Mouse (Mus musculus): ENCODE results near the gene Fbln5.

Fbln5 gene

GRCm38 (mm10) chr12:101818608-101819370 lies at the start of gene Fbln5:
Gene Fbln5 (minus strand): TSS chr12:101819055.
- peak; percentile 32 for DNase-seq (ENCODE audit: low spot score)

GRCm38 (mm10) chr12:101862286-101862964 lies 43.6 kb upstream of the Fbln5 start:
- no peak for DNase-seq (ENCODE audit: low spot score)

- no peak for DNase-seq (ENCODE audit: low spot score)
These were observed 41.4 kb upstream of the Fbln5 start for GRCm38 (mm10) chr12:101860256-101860655.

DNA sequence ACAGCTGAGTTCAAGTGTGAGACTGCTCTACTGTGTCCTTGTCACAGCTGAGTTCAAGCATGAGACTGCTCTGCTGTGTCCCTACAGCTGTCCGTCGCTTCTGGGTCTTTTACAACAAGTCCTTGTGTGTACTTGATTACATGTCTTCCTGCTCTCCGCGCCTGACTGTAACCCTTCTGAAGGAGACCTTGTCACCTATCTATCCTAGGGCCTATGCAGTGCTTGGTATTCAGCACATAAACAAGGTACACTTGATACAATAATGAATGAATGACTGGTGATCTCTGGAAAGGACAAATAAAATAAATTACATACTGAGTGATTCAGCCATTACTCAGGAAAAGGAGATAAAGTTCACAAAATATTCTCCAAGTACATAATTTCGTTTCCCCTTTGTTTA lies 39.2 kb upstream of the Fbln5 start:
- DNase-seq (ENCODE audit: low spot score) = no peak

GRCm38 (mm10) chr12:101854336-101854735 lies 35.5 kb upstream of the Fbln5 start:
- DNase-seq (ENCODE audit: low spot score) = no peak

DNA sequence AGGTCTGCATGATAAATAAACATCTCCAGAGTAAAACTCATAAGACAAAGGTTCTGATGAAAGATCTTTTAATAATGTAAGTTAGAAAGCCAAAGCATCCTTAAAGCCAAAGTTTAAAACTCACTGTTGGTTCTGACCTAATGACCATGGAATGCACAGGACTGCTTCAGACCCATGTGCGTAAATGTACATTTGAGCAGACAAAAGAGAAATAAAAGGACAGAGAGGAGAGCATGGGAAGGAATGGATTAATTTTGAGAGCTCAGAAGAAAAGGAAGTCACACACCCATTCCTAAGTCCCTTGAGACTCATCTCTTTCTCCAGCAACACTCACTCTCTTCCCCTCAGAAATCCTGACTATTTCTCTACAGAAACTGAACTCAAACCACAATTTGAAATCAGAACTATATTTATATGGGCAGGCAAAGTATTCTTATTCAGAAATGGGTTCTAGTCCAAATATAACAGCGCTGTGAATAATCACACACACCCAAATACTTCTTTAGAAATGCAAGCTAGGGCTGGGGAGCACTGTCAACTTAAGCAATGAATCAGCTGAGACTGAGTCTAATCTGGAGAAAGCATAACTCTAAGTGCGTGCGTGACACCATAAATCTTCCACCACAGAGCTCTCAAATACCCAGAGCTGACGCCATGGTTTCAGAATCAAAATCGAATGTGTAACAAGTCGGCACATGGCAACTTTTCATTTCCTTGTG lies 33.1 kb upstream of the Fbln5 start:
- no peak for DNase-seq (ENCODE audit: low spot score)

DNA sequence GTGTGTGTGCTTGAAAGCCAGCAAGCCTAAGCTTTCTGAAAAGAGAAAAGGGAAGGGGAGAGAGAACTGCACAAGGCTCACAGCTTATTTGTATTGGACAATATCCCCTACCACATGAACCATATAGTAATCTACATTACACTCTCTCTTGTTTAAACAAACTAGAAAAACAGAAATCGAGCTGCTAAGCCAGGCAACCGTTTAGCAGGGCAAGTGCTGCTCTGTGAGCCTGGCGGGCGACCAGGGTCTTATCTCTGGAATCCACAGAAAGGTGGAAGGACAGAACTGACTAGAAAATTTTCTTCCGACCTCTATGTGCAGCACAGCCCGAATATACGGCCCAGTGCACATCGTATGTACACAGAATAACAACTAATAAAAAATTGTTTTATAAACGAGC lies 32.5 kb upstream of the Fbln5 start:
- no peak for DNase-seq (ENCODE audit: low spot score)

DNA sequence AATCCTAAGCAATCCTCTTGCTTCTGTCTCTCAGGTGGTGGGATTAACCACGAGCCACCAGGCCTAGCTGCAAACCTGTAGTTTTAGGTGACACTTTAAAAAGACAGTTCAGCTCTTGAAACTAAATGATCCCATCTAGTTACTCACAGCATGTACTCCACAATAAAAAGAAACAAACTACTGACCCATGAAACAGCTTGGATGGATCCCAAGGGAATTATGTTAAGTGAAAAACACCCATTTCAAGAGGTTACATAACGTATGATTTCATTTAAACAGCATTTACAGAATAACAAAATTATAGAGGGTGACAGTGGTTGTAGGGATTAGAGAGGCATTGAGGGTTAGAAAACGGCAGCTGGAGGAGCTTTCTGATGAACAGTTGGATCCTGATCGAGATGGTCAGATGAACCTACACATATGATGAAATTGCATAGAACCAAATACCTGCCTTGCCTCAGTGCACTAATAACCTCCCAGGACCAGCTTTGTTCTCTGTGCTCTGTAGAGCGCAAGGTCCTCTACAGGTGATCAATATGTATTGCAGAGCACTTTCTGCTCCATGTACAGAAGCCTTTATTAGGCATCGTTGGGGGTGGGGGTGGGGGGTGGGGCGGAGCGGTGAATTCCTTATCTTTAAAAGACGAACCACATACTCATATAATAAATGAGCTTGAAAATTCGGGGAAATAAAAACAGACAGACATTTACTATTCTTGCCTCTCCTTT lies 17.9 kb upstream of the Fbln5 start:
- no peak for DNase-seq (ENCODE audit: low spot score)

- no peak for DNase-seq (ENCODE audit: low spot score)
These were observed 15.9 kb upstream of the Fbln5 start for GRCm38 (mm10) chr12:101834715-101835114.

DNA sequence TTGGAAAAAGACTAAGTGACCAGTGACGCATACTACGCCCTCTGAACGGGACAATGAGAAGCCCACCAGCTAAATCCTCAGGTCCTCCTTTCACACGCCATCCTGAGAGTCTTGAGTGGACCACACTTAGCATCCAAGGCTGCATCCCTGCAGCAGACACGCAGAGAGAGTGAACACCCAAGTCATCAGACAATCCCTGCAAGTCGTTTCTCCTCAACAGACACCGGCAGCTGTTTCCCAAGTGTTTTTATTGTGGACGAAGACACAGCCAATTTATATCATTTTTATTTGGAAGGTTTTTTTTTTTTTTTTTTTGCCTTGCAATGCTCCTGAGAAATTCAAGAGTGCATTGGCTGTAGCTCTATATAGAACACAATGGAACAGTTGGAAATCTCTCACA lies 14.9 kb upstream of the Fbln5 start:
- DNase-seq (ENCODE audit: low spot score) = no peak

DNA sequence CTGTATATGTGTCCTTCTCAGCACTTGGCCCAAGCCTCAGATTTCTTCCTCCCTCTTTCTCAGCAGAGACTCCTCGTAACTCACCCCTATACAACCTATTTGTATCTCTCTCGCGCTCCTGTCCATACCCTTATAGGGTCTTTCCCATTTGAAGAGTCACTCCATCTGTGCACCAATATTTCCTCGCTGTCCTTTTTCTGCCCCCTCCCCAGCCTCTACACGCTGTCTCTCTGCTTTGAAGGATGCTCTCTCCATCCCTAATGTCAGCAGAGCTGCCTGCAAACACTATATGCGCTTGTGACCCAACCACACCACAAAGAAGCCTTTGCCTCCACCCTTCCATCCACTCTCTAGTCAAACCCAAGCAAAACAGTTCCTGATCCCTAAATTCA lies 14.3 kb upstream of the Fbln5 start:
- DNase-seq (ENCODE audit: low spot score) = no peak

DNA sequence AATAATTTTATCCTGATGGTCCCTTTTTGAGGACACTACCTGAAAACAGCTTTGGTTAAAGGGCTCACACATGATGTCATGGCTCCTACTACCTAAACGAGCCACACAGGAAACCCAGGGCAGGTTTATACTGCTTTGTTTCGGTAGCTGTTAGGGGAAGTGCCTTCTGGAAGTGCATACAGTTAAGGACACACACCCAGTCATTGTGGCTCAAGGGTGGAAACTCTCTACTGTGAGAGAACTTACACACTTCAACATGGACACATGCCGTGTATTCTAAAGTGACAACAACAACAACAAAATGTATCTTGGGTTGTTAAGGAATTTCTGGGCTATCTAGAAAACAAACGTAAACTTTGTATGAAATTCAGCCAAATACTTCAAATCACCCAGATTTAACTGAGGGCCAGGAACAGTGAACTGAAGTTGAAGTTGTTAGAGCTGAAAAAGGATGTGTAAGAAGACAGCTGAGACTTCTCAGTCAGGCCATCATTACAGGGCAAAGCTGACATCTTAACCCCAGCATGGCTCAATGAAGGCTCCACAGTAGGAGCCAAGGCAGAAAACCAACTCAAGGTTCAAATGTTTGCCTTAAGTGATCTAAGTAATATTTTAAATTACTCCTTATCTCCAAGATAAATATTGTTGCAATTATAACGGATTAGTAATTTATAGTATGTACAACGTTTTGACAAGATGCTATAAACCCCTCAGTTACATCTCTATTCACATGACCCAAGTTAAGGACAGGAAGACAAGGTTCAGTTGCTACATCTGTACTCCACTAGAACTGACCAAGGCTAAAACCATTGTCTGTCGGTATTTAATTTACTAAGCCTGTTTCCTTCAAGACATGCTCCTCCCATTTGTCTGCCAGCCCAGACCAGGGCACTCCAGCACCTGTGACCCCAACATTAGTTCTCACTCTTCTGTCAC lies 13.6 kb upstream of the Fbln5 start:
- no peak for DNase-seq (ENCODE audit: low spot score)

GRCm38 (mm10) chr12:101831221-101831620 lies 12.4 kb upstream of the Fbln5 start:
- DNase-seq (ENCODE audit: low spot score) = no peak

DNA sequence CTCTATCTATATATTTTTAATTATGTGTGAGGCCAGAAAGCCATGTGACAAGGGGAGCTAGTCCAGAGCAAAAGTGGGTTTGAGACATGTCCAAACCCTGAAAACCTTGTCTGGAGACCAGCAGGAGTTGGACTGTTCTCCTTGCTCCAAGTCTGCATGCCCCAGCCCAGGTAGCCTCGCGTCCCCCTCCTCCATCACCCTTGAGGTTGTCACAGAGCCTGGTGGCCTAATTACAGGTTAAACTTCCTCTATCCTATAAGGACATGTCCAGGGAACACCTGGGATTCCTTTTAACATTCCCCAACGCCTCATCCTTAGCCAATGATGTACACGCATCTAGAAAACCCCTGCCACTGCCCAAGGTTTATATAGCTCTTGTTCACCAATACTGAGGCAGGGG lies 4.3 kb upstream of the Fbln5 start:
- no peak for DNase-seq (ENCODE audit: low spot score)

- no peak for DNase-seq (ENCODE audit: low spot score)
These were observed 2.7 kb upstream of the Fbln5 start for GRCm38 (mm10) chr12:101821596-101821995.

DNA sequence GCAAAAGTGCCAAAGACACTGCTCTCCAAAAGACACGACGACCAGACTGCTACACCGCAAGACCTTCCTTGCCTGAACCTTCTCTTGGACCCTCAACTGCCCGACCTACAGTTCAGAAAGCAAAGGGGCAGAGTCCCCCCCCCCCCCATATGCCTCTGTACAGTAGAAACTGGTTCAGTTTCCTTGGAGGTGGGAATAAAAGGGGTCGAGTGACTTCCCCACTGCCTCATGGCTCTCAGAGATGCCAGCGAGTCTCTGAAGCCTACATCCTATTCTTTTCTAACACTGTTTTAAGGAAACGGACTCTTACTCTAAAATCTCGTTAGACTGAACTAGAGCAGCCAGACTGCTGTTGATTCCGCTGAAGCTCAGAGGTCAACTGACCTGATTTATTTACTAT lies 715 bp upstream of the Fbln5 start:
- DNase-seq (ENCODE audit: low spot score) = no peak

- DNase-seq (ENCODE audit: low spot score) = no peak
These were observed 628 bp downstream of the Fbln5 start for GRCm38 (mm10) chr12:101818246-101818607.

DNA sequence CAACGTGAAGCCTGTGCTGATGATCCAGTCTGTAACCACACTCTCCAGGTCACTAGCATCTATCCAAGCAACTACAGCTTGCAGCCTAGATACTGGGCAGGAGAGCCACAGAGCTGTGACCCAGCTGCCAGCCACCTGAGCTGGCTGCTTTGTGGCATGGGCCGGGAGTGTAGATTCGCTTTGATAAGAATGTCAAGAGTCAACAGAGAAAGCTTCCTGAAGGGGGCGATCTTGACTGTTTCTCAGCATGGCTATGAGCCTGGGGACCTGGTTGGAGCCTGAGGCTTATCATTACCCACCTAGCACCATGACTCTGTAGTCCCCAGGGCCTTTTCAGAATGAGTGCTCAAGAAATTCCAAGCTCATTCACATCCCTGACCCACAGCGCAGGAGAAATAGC lies 2.0 kb downstream of the Fbln5 start:
- no peak for DNase-seq (ENCODE audit: low spot score)

GRCm38 (mm10) chr12:101815796-101816195 lies 3.1 kb downstream of the Fbln5 start:
- no peak for DNase-seq (ENCODE audit: low spot score)

DNA sequence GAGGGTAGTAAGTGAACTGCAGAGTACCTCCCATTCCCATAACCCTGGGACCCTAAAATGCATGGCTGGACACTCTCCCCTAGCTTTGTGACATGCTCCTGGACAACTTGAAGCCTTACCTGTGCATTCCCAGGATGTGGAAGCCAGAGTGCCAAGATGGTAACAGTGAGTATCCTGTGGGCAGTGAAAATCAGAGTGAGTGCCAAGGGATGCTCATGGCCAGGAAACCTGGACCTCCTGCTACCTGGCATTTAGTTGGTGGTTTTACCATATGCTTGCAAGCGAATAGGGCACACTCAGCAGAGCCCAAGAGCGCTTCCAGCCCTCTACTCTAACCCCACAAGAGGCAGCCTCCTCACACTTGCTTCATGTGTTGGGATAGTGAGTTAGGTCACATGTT lies 4.4 kb downstream of the Fbln5 start:
- no peak for DNase-seq (ENCODE audit: low spot score)

DNA sequence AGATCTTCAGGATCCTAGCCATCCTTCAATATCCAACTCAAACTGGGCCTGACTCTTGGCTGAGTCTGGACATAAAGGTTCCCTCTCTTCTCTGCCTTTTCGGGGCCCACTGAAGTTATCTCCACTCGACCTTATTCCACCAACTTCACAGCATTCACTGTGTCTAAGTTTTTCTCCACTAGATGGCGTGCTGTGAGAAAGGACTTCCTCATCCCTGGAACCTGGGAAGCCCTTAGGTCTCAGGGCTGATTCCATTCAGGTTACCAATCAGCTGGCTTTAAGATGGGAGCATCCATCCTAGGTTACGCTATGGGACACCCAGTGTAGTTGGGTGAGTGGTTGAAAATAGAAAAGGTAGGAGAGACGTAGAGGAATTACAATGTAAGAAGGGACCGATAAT lies 7.7 kb downstream of the Fbln5 start:
- no peak for DNase-seq (ENCODE audit: low spot score)
